Mouse (Mus musculus): ENCODE results near the gene Trim11.

Gene Trim11

DNA sequence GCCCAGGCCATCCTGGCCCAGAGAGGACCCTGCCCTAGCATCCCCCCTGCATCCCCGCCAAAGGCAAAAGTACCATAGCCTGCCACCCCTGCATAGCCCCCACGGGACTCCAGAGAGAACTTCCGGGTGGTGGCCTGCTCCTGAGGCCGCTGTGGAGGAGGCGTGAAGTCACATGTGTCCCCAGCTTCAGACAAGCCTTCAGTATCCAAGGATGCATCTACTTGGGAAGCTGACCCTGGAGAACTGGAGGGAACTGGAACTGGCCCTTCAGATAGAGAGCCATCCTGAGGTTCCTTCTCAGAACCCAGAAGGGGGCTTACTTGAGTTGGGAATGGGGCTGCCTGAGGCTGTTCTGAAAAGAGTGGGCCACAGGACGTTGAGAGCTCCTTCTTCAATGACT, 21.9 kb downstream of the Trim11 start:
- CTCF ChIA-PET: no interaction called here

DNA sequence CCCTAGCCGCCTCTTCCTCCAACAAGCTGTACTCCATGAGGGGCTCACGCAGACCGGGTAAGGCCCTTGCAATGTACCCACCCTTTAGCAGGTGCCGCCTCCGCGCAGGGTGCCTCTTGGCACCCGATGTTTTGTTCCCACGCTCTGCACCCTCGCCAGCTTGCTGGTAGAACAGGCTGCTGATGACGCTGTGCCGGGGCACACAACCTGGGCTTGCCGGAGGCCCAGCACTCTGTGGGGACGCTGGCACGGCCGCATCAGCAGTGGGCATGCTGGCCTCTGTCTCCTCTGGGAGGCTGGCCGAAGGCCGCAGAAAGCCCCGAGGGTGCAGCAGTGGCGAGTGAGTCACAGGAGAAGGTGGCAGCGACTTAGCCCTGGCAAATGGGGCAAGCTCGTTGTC, 22.7 kb downstream of the Trim11 start:
- CTCF ChIA-PET: no interaction called here

DNA sequence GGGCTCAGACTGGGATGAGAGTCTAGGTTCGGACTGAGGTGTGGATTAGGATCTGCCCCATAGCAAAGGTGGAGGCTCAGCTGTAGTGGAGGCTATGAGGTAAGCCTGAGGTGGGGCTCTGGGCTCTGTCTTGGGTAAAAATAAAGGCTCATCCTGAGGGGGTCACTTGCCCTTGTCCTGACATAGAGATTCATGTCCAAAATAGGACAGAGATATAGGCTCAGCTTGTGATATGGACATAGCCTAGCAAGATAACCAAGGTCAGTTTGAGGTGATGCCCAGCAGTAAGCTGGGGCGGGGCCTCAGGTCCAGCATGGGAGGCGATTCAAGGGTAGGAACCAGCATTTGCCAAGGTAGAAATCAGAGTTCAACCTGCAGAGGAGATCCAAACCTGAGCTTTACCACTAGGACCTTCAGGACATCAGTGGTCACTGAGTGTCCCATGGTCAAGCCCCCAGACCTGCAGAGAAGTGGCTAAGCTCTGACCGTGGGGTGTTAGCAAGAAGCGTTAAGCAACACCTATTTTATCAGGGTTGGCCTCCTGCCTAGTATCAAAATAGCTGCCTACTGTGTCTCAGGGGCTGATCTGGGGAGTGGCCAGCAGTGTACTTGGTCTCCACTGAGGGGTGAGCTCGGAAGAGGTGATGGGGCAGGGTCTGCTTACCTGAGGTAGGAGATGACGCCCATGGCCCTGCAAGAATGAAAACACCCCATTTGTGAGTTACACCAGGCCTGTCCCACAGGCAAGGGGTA, 24.6 kb downstream of the Trim11 start:
- CTCF ChIA-PET: no interaction called here

DNA sequence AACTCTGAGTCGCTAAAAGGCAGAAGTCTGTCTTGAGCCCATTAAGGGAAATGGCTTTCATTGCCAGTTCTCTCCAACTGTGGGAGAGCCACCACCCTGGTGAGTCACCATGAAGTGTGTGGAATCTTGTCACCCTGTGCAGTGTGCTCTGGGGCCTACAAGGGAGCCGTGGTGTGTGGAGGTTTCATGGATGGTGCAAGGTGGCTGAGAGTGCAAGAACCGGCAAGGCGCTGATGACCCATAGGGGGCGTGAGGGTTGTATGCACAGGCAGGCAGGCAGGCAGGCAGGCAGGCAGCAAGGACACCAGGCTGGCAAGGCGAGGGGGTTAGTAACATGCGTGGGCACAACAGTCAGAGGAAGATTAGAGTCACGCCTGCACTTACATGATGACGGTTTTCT, 37.2 kb downstream of the Trim11 start:
- CTCF ChIA-PET: no interaction called here

DNA sequence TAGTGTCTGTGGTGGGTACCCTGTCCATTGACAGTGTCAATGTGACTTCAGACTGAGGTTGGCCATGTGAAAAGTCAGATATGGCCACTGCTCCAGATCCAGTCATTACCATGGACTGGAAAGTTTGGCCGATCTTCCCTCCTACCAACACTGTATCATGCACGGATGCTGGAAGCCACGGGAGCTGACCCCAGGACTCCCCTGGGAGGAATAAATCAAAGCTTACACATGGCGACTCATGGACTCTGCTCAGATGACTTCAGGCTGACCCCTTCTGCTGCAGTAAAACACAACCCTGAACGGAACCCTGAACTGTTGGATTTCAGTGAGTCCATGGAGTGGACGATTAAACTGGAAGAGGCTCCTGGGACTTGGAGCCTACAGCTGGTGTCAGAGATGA, 48.5 kb downstream of the Trim11 start:
- CTCF ChIA-PET: no interaction called here

DNA sequence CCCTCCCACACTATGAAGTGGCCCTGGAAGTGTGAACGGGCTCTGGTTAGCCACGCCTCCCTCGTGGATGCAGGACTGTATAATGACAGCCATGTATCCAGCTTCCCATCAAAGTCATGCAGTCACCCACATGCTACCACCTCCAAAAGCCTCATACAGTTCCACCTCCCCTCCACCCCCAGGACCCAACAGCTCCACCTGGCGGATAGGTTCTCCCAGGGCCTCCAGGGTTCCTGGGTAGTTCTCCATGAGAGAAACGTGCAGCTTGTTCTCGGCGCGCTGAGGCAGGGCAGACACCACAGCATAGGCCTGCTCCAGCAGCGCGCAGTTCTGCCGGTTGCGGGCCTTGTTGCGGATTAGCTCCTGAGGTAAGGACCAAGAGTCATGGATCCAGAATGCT, 51.1 kb downstream of the Trim11 start:
- CTCF ChIA-PET: no interaction called here
